Mouse (Mus musculus) MEL (cell line): ENCODE results near the gene Psmb7. TPM values are rescaled to one million over a fixed set of nuclear protein-coding genes. Genes with fewer than 3 reads are reported as not detected.

ENCODE experiments used
- DNase-seq: peaks from one replicate; pipeline ENCODE4 v3.0.0; 2011; ENCODE audit warnings: low read depth, low spot score
- H3K27ac ChIP-seq: 2 replicates; pipeline ENCODE4 v1.5.1; 2012; ENCODE audit warnings: low read depth, mild to moderate bottlenecking, control low read depth, low read length, moderate library complexity; ENCODE audit not compliant: control insufficient read depth
- H3K27me3 ChIP-seq, 2 experiments: fragments of 150-350 bp in 1 of 2; sonication (generic) in 1 of 2; 2 replicates each; pipeline ENCODE4 v1.6.1; 2012; ENCODE audit warnings: low read length in 2 of 2, mild to moderate bottlenecking in 2 of 2, improper control_type of control experiment in 1 of 2, moderate library complexity in 1 of 2; ENCODE audit not compliant: insufficient read depth in 2 of 2, control insufficient read depth in 1 of 2
- H3K36me3 ChIP-seq, 2 experiments: 2 replicates each; pipeline ENCODE4 v1.6.1; 2012 to 2014; ENCODE audit warnings: low read length in 2 of 2, improper control_type of control experiment in 1 of 2, inconsistent platforms in 1 of 2, mild to moderate bottlenecking in 1 of 2; ENCODE audit not compliant: insufficient read depth in 2 of 2, control insufficient read depth in 1 of 2
- H3K4me1 ChIP-seq, 2 experiments: fragments of 150-350 bp in 1 of 2; sonication (generic) in 1 of 2; 2 replicates each; pipeline ENCODE4 v1.6.1; 2012; ENCODE audit warnings: low read length in 2 of 2, improper control_type of control experiment in 1 of 2, mild to moderate bottlenecking in 1 of 2; ENCODE audit not compliant: insufficient read depth in 2 of 2, control insufficient read depth in 1 of 2
- H3K4me3 ChIP-seq, 2 experiments: fragments of 150-350 bp in 1 of 2; sonication (generic) in 1 of 2; 2 replicates each; pipeline ENCODE4 v1.5.1; 2012; ENCODE audit warnings: low read depth in 2 of 2, low read length in 2 of 2, mild to moderate bottlenecking in 2 of 2, moderate library complexity in 2 of 2, control low read depth in 1 of 2, improper control_type of control experiment in 1 of 2; ENCODE audit not compliant: control insufficient read depth in 1 of 2, insufficient read depth in 1 of 2
- H3K79me2 ChIP-seq: 2 replicates; pipeline ENCODE4 v1.6.1; 2012; ENCODE audit warnings: mild to moderate bottlenecking, low read length, moderate library complexity; ENCODE audit not compliant: control insufficient read depth, poor library complexity, insufficient read depth
- H3K9ac ChIP-seq: 2 replicates; pipeline ENCODE4 v1.6.1; 2012; ENCODE audit warnings: low read depth, mild to moderate bottlenecking, control low read depth, low read length, moderate library complexity; ENCODE audit not compliant: control insufficient read depth, poor library complexity, severe bottlenecking
- H3K9me3 ChIP-seq: fragments of 150-350 bp; sonication (generic); replicated peaks from 2 replicates; pipeline ENCODE4 v1.6.1; 2012; ENCODE audit warnings: mild to moderate bottlenecking, low read length, improper control_type of control experiment, moderate library complexity; ENCODE audit not compliant: insufficient read depth
- CTCF ChIP-seq, 3 experiments: IDR thresholded peaks in 2 of 3; conservative IDR thresholded peaks in 1 of 3; 2 replicates each; pipeline ENCODE4 v1.5.1; 2011 to 2012; ENCODE audit warnings: low read length in 3 of 3, low read depth in 2 of 3, mild to moderate bottlenecking in 2 of 3, improper control_type of control experiment in 1 of 3, inconsistent platforms in 1 of 3, mixed read lengths in 1 of 3, moderate library complexity in 1 of 3; ENCODE audit not compliant: control insufficient read depth in 1 of 3, insufficient read depth in 1 of 3, poor library complexity in 1 of 3, severe bottlenecking in 1 of 3
- ELF1 ChIP-seq: IDR thresholded peaks from 2 replicates; pipeline ENCODE4 v1.6.1; 2014; ENCODE audit warnings: low read depth, mild to moderate bottlenecking, inconsistent platforms, low read length, improper control_type of control experiment, moderate library complexity
- EP300 ChIP-seq, 2 experiments: IDR thresholded peaks; 2 replicates each; pipeline ENCODE4 v1.6.1; 2011; ENCODE audit warnings: improper control_type of control experiment in 2 of 2, low read length in 2 of 2, low read depth in 1 of 2, mild to moderate bottlenecking in 1 of 2
- ETS1 ChIP-seq: IDR thresholded peaks from 2 replicates; pipeline ENCODE4 v1.6.1; 2012; ENCODE audit warnings: low read depth, mild to moderate bottlenecking, inconsistent platforms, low read length, improper control_type of control experiment, moderate library complexity
- GABPA ChIP-seq: IDR thresholded peaks from 2 replicates; pipeline ENCODE4 v1.6.1; 2012; ENCODE audit warnings: low read depth, mild to moderate bottlenecking, inconsistent platforms, low read length, improper control_type of control experiment, moderate library complexity
- GATA1 ChIP-seq: IDR thresholded peaks from 2 replicates; pipeline ENCODE4 v1.6.1; 2011; ENCODE audit warnings: low read depth, low read length, improper control_type of control experiment
- HCFC1 ChIP-seq: IDR thresholded peaks from 2 replicates; pipeline ENCODE4 v1.6.1; 2012; ENCODE audit warnings: low read depth, mild to moderate bottlenecking, inconsistent platforms, low read length, improper control_type of control experiment, moderate library complexity
- JUND ChIP-seq: IDR thresholded peaks from 2 replicates; pipeline ENCODE4 v1.6.1; 2011; ENCODE audit warnings: low read depth, mild to moderate bottlenecking, improper control_type of control experiment, low read length
- KAT2A ChIP-seq: conservative IDR thresholded peaks from 2 replicates; pipeline ENCODE4 v1.6.1; 2012; ENCODE audit warnings: low read depth, low read length, improper control_type of control experiment, inconsistent platforms
- MAX ChIP-seq: IDR thresholded peaks from 2 replicates; pipeline ENCODE4 v1.6.1; 2011; ENCODE audit warnings: low read length, improper control_type of control experiment
- MAZ ChIP-seq: IDR thresholded peaks from 2 replicates; pipeline ENCODE4 v1.6.1; 2012; ENCODE audit warnings: low read depth, mild to moderate bottlenecking, inconsistent platforms, low read length, improper control_type of control experiment
- MEF2A ChIP-seq: IDR thresholded peaks from 2 replicates; pipeline ENCODE4 v1.6.1; 2014; ENCODE audit warnings: low read depth, mild to moderate bottlenecking, inconsistent platforms, low read length, improper control_type of control experiment; ENCODE audit not compliant: poor library complexity, insufficient replicate concordance, severe bottlenecking; ENCODE audit errors: extremely low read depth
- MXI1 ChIP-seq: IDR thresholded peaks from 2 replicates; pipeline ENCODE4 v1.6.1; 2011; ENCODE audit warnings: mild to moderate bottlenecking, low read depth, low read length, improper control_type of control experiment
- MYC ChIP-seq: IDR thresholded peaks from 2 replicates; pipeline ENCODE4 v1.6.1; 2011; ENCODE audit warnings: low read depth, mild to moderate bottlenecking, low read length, improper control_type of control experiment, moderate library complexity
- POLR2A ChIP-seq, 2 experiments: IDR thresholded peaks; 2 replicates each; pipeline ENCODE4 v1.6.1; 2011 to 2012; ENCODE audit warnings: low read length in 2 of 2, mild to moderate bottlenecking in 2 of 2, control low read depth in 1 of 2, improper control_type of control experiment in 1 of 2, low read depth in 1 of 2, moderate library complexity in 1 of 2; ENCODE audit not compliant: control insufficient read depth in 1 of 2, insufficient read depth in 1 of 2, poor library complexity in 1 of 2
- POLR2AphosphoS5 ChIP-seq: IDR thresholded peaks from 2 replicates; pipeline ENCODE4 v1.6.1; 2012; ENCODE audit warnings: low read depth, borderline replicate concordance, mild to moderate bottlenecking, inconsistent platforms, low read length, moderate library complexity, mixed read lengths
- RCOR1 ChIP-seq: IDR thresholded peaks from 2 replicates; pipeline ENCODE4 v1.6.1; 2012; ENCODE audit warnings: low read depth, mild to moderate bottlenecking, inconsistent platforms, low read length, improper control_type of control experiment
- SIN3A ChIP-seq: IDR thresholded peaks from 2 replicates; pipeline ENCODE4 v1.6.1; 2012; ENCODE audit warnings: low read length, improper control_type of control experiment, inconsistent platforms
- TBP ChIP-seq: IDR thresholded peaks from 2 replicates; pipeline ENCODE4 v1.8.0; 2011; ENCODE audit warnings: low read depth, low read length, improper control_type of control experiment
- UBTF ChIP-seq: IDR thresholded peaks from 2 replicates; pipeline ENCODE4 v1.6.1; 2012; ENCODE audit warnings: low read depth, mild to moderate bottlenecking, inconsistent platforms, low read length, improper control_type of control experiment, moderate library complexity, borderline replicate concordance; ENCODE audit not compliant: insufficient read depth
- USF1 ChIP-seq: IDR thresholded peaks from 2 replicates; pipeline ENCODE4 v1.6.1; 2014; ENCODE audit warnings: low read depth, mild to moderate bottlenecking, inconsistent platforms, low read length, improper control_type of control experiment, moderate library complexity
- ZC3H11A ChIP-seq: IDR thresholded peaks from 2 replicates; pipeline ENCODE4 v1.6.1; 2012; ENCODE audit warnings: low read depth, mild to moderate bottlenecking, inconsistent platforms, low read length, improper control_type of control experiment
- ZKSCAN1 ChIP-seq: IDR thresholded peaks from 2 replicates; pipeline ENCODE4 v1.6.1; 2012; ENCODE audit warnings: low read depth, mild to moderate bottlenecking, inconsistent platforms, low read length, improper control_type of control experiment, moderate library complexity
- polyA plus RNA-seq, 2 experiments: library from polyadenylated mRNA; stranded (reverse) in 1 of 2; unstranded in 1 of 2; fragments of >175 nt in 1 of 2; fragments of >200 nt in 1 of 2; gene quantifications; 2 replicates each; pipeline versions ENCODE4 v1.2.1 to v1.2.4; 2012; ENCODE audit warnings: low replicate concordance in 2 of 2, low read depth in 1 of 2; ENCODE audit not compliant: insufficient read length in 2 of 2, insufficient read depth in 1 of 2, missing spikeins in 1 of 2
- total RNA-seq: library from RNA; depleted of rRNA; stranded (reverse); fragments of 300-350 nt; gene quantifications from 2 replicates; pipeline ENCODE4 v1.2.3, GENCODE M21; 2012

Psmb7 gene
- total and polyA plus RNA-seq, 3 experiments = 337 to 367 TPM; not detected in 1

- no peak overlapping the region for H3K4me3 ChIP-seq
- H3K27me3 ChIP-seq = no peaks in the 10 kb centered on the region
- H3K36me3 ChIP-seq = no peaks in the 10 kb centered on the region
- TF ChIP-seq KAT2A = no peak
- no peak for TF ChIP-seq POLR2AphosphoS5
- TF ChIP-seq MEF2A = no peak
- no peak for TF ChIP-seq HCFC1
- no peak for TF ChIP-seq MYC
- TF ChIP-seq ETS1 = no peak
- no peak for TF ChIP-seq MAZ
- no peak for TF ChIP-seq SIN3A
- TF ChIP-seq RCOR1 = no peak
- TF ChIP-seq GABPA = no peak
- TF ChIP-seq USF1 = no peak
- H3K9ac ChIP-seq = no peak overlapping the region
- no peaks in the 10 kb centered on the region for H3K79me2 ChIP-seq
- H3K4me1 ChIP-seq = no peaks in the 10 kb centered on the region
- DNase-seq = no peak
- H3K9me3 ChIP-seq = no peaks in the 10 kb centered on the region
- no peak overlapping the region for H3K27ac ChIP-seq
Observed at GRCm38 (mm10) chr2:38571971-38572601, 71.8 kb downstream of the Psmb7 start.

- TF ChIP-seq POLR2A (IDR thresholded peaks at IDR 0.05; ENCODE audit: control insufficient read depth in 1 of 2, insufficient read depth in 1 of 2, low read depth in 1 of 2, low read length in 2 of 2, poor library complexity in 1 of 2) = no peak
- no peak for TF ChIP-seq ETS1
- TF ChIP-seq MAX = no peak
- no peak for TF ChIP-seq SIN3A
- no peak for TF ChIP-seq MYC
- TF ChIP-seq UBTF = no peak
- no peak for TF ChIP-seq MXI1
- no peak for TF ChIP-seq TBP
- no peak for TF ChIP-seq GABPA
- no peak for TF ChIP-seq EP300 (IDR thresholded peaks at IDR 0.05; ENCODE audit: low read depth in 1 of 2, low read length in 2 of 2)
- TF ChIP-seq CTCF (IDR thresholded peaks at IDR 0.05 in 2 of 3, conservative IDR thresholded peaks at IDR 0.05 in 1 of 3; ENCODE audit: control insufficient read depth in 1 of 3, insufficient read depth in 1 of 3, low read depth in 2 of 3, low read length in 3 of 3, poor library complexity in 1 of 3, severe bottlenecking in 1 of 3) = no peak
- TF ChIP-seq ZC3H11A = no peak
- TF ChIP-seq HCFC1 = no peak
- TF ChIP-seq ELF1 = no peak
- no peak for TF ChIP-seq MEF2A
- no peak for TF ChIP-seq JUND
- TF ChIP-seq ZKSCAN1 = no peak
- no peak for TF ChIP-seq USF1
- TF ChIP-seq GATA1 = no peak
- H3K4me3 ChIP-seq = no peak overlapping the region
- H3K79me2 ChIP-seq = no peaks in the 10 kb centered on the region
- no peak overlapping the region for H3K9ac ChIP-seq
- no peak for DNase-seq
- no peaks in the 10 kb centered on the region for H3K9me3 ChIP-seq
- H3K4me1 ChIP-seq = no peaks in the 10 kb centered on the region
- H3K27me3 ChIP-seq = no peaks in the 10 kb centered on the region
- H3K36me3 ChIP-seq = no peaks in the 10 kb centered on the region
- no peak overlapping the region for H3K27ac ChIP-seq
Observed at GRCm38 (mm10) chr2:38562596-38562995, 81.3 kb downstream of the Psmb7 start.
